Mouse (Mus musculus): ENCODE measurements around the gene Abhd6.

GRCm38 (mm10) chr14:8093427-8093826 lies 90.7 kb downstream of the Abhd6 start:
- TF ChIP-seq POLR2A (IDR thresholded peaks at IDR 0.05; ENCODE audit: low read depth, low read length) (no peak), CTCF (IDR thresholded peaks at IDR 0.05; ENCODE audit: extremely low read depth, insufficient read length, insufficient replicate concordance, low read depth, low read length) (no peak)

Data from small intestine, adult 2 months (tissue).